Mouse (Mus musculus): ENCODE data around the gene Ehd3.

DNA sequence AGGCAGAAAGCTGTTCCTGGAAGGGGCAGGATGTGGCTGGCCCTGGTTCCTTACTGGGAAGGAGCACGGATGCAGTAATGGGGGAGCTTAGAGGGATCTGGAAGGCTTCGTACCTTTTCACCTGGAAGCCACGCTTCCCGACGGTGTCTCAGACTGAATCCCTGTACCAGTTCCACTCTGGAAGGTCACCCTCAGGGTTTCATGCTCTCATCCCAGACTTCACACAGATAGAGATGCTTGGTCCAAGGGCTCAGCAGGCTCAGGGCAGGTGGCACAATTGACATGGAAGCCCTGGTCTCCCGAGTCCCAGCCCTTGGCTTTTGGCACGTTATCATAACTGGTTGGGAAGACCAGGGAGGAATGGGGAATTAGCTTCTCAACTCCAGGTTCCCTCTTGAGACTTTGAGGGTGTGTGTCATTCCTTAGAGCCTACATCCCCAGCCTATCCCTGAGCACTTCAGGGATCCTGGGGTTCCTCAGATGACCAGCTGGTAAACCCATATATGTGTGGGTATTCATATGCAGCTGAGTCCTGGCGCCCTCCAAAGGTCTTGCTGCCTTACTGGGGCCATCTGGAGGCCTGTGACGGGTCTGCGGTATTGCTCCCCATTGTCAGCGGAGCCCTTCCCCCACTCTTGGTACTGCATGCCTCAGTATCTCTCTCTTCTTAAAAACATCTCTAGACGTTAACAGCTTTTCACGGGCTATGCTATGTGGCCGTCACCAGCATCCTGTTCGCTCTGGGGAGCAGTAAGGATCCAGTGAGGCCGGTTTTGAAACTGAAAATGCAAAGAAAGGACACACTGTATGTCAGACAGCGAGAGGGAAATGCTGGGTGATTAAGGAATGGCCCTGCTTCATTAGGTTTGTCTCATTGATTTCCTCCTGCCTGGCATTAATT lies 19.4 kb downstream of the Ehd3 start:
- no peak for TF ChIP-seq POLR2A (IDR thresholded peaks at IDR 0.05; ENCODE audit: insufficient read depth, low read length)
- no peak for TF ChIP-seq CTCF (IDR thresholded peaks at IDR 0.05; ENCODE audit: low read depth, low read length)
- no peak for TF ChIP-seq EP300 (IDR thresholded peaks at IDR 0.05; ENCODE audit: insufficient read depth, low read depth, low read length)
